Mouse (Mus musculus) lung, adult 2 months (tissue): ENCODE data around the gene Nmnat3. TPM values are rescaled to one million over a fixed set of nuclear protein-coding genes. Genes with fewer than 3 reads are reported as not detected.

Experiments used
- DNase-seq: peaks from one replicate; pipeline ENCODE4 v3.0.0; 2022
- H3K4me1 ChIP-seq: fragments of 200-500 bp; 2 replicates; pipeline ENCODE4 v1.6.1; 2011; ENCODE audit warnings: low read length; ENCODE audit not compliant: control insufficient read depth, insufficient read depth
- H3K4me3 ChIP-seq: fragments of 200-500 bp; replicated peaks from 2 replicates; pipeline ENCODE3; 2011; ENCODE audit warnings: low read depth, mild to moderate bottlenecking, control low read depth, low read length; ENCODE audit errors: extremely low read depth
- CTCF ChIP-seq: fragments of 200-500 bp; IDR thresholded peaks from 2 replicates; pipeline ENCODE4 v1.5.1; 2011; ENCODE audit warnings: mild to moderate bottlenecking, low read length, control low read depth; ENCODE audit not compliant: insufficient read depth
- POLR2A ChIP-seq: fragments of 200-500 bp; IDR thresholded peaks from 2 replicates; pipeline ENCODE4 v1.6.1; 2011; ENCODE audit warnings: low read depth, mild to moderate bottlenecking, control low read depth, low read length, borderline replicate concordance; ENCODE audit errors: extremely low read depth
- WGBS: fragments of 180-500 bp; shearing (Covaris S2); methylation state at CpG from one replicate; pipeline ENCODE4 v1.1.7; 2018; 5-methylcytosine and 5-hydroxymethylcytosine counted together
- polyA plus RNA-seq: library from polyadenylated mRNA; depleted of rRNA; stranded (reverse); fragments of >200 nt; gene quantifications from 2 replicates; pipeline ENCODE4 v1.2.3, GENCODE M21; 2012

Nmnat3 gene
- polyA plus RNA-seq, 1 experiment = 4.7 TPM

DNA sequence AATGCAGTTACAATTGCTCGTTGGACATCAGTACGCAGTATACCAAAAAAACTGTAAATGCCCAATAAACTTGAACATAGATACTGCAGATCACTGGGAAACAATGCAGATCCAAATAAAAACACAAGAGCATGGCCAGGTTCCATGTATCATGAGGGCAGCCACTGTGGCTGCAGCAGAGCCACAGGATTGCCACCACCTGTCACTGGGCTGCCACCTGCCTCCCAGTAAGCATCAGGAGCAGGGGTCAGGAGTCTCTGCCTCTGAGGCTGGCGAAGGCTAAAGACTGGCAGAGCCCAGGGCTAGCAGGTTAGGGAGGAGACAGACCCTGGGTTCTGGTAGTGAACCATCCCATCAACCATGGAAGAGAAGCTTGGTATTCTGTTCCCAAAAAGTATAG is 67.7 kb downstream of the Nmnat3 start:
- DNase-seq = no peak
- Histone ChIP-seq H3K4me1 (no peaks in the 10 kb centered on the region), H3K4me3 (no peak overlapping the region)
- WGBS = 91% methylated on average over 3 of the region's 3 CpGs
- TF ChIP-seq POLR2A (no peak), CTCF (no peak)

DNA sequence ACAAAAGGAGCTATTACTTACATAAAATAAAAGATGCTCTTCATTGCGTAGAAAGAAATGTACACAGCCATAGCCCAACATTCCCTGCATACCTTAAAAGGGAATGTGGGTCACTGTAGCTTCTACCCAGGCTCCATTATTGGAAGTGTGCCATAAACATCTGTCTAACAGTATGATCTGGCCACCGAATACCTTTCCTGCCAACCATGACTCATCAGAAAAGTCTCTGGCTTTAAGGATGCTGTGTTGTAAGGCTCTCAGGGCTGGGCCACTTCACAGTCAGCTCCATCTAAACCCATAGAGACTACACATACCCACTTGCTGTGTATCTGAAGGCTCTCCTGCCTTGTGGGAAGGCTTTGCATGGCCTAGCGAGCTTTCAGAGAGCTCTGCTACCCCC is 73.8 kb downstream of the Nmnat3 start:
- Histone ChIP-seq H3K4me3 (no peak overlapping the region), H3K4me1 (no peaks in the 10 kb centered on the region)
- no peak for DNase-seq
- WGBS = 48% methylated on average over 3 of the region's 3 CpGs
- TF ChIP-seq POLR2A (no peak), CTCF (no peak)

DNA sequence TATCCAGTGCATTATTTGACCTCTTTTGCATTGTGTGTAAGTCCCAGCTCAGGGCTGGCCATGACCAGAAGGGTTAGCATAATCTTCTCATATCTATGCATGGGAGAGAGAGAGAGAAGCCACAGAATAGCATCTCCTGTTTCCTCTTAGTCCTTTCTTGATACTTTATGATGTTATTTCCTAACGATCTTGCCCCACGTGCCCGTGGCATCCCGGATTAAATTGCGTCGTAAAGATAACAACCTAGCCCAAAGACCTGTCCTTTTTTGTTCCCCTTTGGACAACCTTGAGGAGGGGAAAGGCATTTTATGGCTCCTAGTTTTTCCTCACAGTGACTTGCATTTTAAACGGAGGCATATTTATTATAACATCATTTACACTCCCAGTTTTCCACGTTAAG is 78.8 kb downstream of the Nmnat3 start:
- WGBS = 80% methylated on average over 8 of the region's 8 CpGs
- Histone ChIP-seq H3K4me3 (no peak overlapping the region), H3K4me1 (no peaks in the 10 kb centered on the region)
- TF ChIP-seq CTCF = no peak
- TF ChIP-seq POLR2A = no peak
- no peak for DNase-seq

DNA sequence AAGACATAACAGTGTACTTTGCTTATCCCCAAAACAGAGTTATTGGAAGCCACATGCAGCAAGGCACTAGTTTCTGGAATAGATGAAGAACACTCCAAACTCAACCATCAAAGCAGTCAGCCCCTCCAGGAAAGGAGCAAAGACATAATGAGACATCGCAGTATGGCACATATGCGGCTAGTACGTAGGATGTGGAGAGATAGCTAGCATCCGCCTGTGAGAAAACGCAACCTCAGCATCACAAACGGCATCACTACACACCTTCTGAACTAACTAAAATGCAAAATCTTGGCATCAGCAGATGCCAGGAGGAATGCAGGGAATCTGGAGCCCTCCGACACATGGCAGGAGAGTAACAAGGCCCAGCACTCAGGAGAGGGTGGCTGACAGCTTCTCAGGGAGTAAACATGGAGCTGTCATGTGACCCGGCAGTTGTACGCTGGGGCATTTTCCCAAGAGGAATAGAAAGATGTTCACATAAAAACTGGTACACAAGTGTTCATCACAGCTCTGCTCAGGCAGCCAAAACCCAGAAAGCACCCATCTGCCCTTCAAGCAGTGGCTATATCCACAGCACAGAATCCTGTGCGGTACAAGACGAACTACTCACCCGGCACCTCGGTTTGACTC is 80.2 kb downstream of the Nmnat3 start:
- TF ChIP-seq POLR2A (no peak), CTCF (no peak)
- WGBS = 90% methylated on average over 13 of the region's 13 CpGs
- DNase-seq = no peak
- no peak overlapping the region for H3K4me3 ChIP-seq
- no peaks in the 10 kb centered on the region for H3K4me1 ChIP-seq

DNA sequence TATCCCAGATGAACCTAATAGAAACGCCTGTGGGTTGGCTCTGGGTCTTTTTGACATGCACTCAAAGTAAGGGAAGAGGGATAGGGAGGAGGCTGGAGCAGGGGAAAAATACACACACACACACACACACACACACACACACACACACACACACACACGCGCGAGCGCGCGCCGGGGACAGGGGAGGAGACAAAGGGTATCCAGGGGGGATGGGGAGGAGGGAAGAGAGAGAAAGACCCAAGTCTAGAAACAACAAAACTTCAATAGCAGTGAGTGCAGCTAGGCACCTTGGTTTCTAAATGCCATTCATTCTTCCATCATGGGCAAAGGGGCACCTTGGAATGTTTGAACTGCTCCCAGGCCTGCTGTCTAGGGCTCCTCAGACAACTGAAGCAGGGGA is 82.5 kb downstream of the Nmnat3 start:
- Histone ChIP-seq H3K4me1 (no peaks in the 10 kb centered on the region), H3K4me3 (no peak overlapping the region)
- 63% methylated on average over 8 of the region's 8 CpGs for WGBS
- no peak for DNase-seq
- no peak for TF ChIP-seq POLR2A
- TF ChIP-seq CTCF = no peak

DNA sequence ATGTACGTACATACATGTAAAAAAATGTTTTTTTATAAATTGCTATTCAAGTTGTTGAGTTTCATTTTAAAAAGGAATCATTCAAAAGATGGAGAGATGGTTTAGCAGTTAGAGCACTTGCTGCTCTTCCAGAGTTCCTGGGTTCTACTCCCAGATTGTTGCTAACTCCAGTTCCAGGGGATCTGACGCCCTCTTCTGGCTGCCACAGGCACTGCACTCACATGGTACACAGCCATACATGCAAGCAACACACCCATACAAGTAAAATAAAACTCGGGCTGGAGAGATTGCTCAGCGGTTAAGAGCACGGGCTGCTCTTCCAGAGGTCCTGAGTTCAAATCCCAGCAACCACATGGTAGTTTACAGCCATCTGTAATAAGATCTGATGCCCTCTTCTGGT is 86.1 kb downstream of the Nmnat3 start:
- no peak for DNase-seq
- H3K4me3 ChIP-seq = no peak overlapping the region
- 90% methylated on average over 5 of the region's 5 CpGs for WGBS
- TF ChIP-seq POLR2A = no peak
- TF ChIP-seq CTCF = no peak
- no peaks in the 10 kb centered on the region for H3K4me1 ChIP-seq

DNA sequence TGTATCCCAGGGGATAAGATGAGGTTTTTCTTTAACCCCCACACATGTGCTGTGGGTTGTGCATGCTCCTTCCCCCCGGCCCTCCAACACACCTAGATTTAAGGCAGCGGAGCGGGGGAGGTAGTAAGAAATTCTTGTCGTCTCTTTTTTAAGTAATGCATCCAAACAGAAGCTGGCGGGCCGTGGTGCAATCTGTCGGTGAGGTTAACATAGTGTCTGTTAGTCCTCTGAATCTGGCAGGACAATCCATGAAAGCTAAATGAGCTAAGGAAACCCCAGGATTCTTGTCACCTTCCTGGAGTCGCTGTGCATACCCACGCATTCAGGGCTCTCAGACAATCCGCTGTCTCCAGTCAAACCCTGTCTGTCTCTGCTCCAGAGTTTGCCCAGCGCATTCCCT is 87.7 kb downstream of the Nmnat3 start:
- no peak overlapping the region for H3K4me3 ChIP-seq
- H3K4me1 ChIP-seq = no peaks in the 10 kb centered on the region
- TF ChIP-seq CTCF (no peak), POLR2A (no peak)
- WGBS = 80% methylated on average over 11 of the region's 11 CpGs
- no peak for DNase-seq

DNA sequence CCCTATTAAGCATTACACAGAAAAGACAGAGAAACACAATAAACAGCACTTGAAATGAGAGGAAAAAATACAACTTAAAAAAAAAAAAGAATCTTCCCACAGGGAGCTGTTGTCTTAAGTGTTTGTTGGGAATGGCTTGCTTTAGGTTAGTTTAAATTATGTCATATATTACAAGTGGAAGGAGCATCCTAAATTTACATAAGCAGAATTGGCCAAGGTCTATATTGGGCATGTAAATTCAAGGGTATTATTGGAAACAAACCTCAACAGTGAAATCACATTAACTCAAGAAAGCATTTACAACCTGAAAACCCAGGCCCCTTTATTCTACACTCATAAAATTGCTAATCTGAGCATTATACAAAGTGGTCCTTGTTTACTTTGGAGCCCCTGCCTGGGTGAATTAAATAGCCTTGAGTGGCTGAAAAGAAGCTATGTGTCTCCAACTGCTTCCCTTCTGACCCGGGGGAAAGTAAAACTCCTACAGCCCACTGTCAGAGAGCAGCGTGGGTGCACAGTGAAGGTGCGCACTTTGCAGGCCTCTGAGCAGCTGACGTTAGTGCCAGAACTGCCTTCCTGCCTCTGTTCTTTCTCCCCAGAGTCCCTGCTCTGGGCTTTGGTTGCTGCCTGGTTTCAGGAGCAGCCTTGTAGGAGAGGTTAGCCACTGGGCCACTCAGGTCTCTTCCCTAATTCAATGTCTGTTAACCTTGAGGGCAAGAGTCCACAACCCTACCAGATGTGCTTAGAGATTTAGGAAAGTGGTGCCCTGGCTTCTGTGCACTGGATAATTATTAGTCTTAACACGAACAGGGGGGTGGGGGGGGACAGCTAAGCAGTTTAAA is 88.3 kb downstream of the Nmnat3 start:
- DNase-seq = no peak
- TF ChIP-seq CTCF (no peak), POLR2A (no peak)

DNA sequence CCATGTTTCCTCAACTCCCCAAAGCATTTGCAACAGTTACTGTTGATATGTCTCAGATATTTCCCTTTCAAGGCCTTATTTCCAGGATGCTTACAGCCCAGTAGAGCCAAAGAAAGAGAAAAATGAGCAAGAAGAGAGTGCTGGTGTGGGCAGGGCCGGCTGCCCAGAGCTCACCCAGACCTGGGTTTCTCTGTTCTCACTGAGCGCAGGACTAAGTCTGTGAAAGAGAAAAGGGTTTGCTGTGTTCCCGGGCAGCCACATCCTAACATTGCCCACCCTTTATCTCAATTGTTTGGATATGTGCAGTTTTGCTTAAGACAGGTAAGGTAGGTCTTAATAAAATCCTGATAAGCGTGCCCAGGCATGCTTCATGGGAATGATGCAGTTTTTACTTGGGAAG is 92.5 kb downstream of the Nmnat3 start:
- no peak for TF ChIP-seq CTCF
- TF ChIP-seq POLR2A = no peak
- 80% methylated on average over 4 of the region's 4 CpGs for WGBS
- H3K4me3 ChIP-seq = no peak overlapping the region
- no peak for DNase-seq
- H3K4me1 ChIP-seq = no peaks in the 10 kb centered on the region

More for the DNA sequence above, 88.3 kb downstream of the Nmnat3 start:
- no peak overlapping the region for H3K4me3 ChIP-seq
- H3K4me1 ChIP-seq = no peaks in the 10 kb centered on the region
- WGBS = 69% methylated on average over 5 of the region's 5 CpGs

DNA sequence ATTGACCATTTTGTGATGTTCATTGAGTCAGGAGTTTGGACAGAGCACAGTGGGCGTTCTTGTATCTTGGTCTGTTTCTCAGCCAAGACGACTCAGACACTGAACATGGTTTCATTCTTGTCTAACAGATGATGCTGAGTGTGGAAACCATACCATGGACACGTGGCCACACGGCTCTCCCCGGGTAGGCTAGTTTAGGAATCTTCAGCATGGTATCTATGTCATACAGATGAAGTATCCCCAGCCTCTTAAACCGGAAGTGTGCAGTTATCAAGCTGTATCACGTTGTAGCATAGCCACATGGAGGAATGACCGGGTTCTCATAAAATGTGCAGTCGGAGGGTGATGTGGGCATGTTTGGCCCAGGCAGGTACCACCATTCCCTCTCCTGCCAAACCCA is 93.4 kb downstream of the Nmnat3 start:
- H3K4me3 ChIP-seq = no peak overlapping the region
- H3K4me1 ChIP-seq = no peaks in the 10 kb centered on the region
- 89% methylated on average over 9 of the region's 9 CpGs for WGBS
- no peak for TF ChIP-seq CTCF
- TF ChIP-seq POLR2A = no peak
- DNase-seq = no peak
